Mouse (Mus musculus) 3134 (cell line): ENCODE results near the gene Bnipl.

Source experiments
- DNase-seq: peaks from one replicate; pipeline ENCODE4 v3.0.0-alpha.2; 2011; ENCODE audit warnings: low spot score; ENCODE audit not compliant: insufficient read length; ENCODE audit errors: extremely low read depth

Bnipl gene

GRCm38 (mm10) chr3:95281216-95282126 is 30.5 kb upstream of the Bnipl start, which contains the start of the genes Mindy1 and Prune1:
Gene Mindy1 (plus strand): TSS chr3:95281345.
Gene Prune1 (minus strand): TSS chr3:95282076.
- peak; percentile 97 for DNase-seq

- DNase-seq: no peak
These were observed 29.8 kb upstream of the Bnipl start for GRCm38 (mm10) chr3:95280747-95281146.

GRCm38 (mm10) chr3:95277149-95277551 is 26.2 kb upstream of the Bnipl start:
- DNase-seq: no peak

- DNase-seq: no peak
These were observed 25.5 kb upstream of the Bnipl start for GRCm38 (mm10) chr3:95276428-95276934.

GRCm38 (mm10) chr3:95275161-95275560 is 24.2 kb upstream of the Bnipl start:
- no peak for DNase-seq

- no peak for DNase-seq
These were observed 23.5 kb upstream of the Bnipl start for GRCm38 (mm10) chr3:95274453-95274852.

- no peak for DNase-seq
These were observed 22.5 kb upstream of the Bnipl start for GRCm38 (mm10) chr3:95273471-95273870.

- no peak for DNase-seq
These were observed 19.9 kb upstream of the Bnipl start for GRCm38 (mm10) chr3:95270766-95271364.

GRCm38 (mm10) chr3:95269789-95270188 is 18.8 kb upstream of the Bnipl start:
- DNase-seq: no peak

- peak; percentile 43 for DNase-seq
These were observed 16.9 kb upstream of the Bnipl start for GRCm38 (mm10) chr3:95267855-95268254.

- no peak for DNase-seq
These were observed 15.1 kb upstream of the Bnipl start for GRCm38 (mm10) chr3:95266052-95266451.

- DNase-seq: no peak
These were observed 13.7 kb upstream of the Bnipl start for GRCm38 (mm10) chr3:95264724-95265123.

GRCm38 (mm10) chr3:95263089-95263739 is 12.2 kb upstream of the Bnipl start:
- no peak for DNase-seq

- no peak for DNase-seq
These were observed 11.0 kb upstream of the Bnipl start for GRCm38 (mm10) chr3:95261975-95262374.

- no peak for DNase-seq
These were observed 5.9 kb upstream of the Bnipl start for GRCm38 (mm10) chr3:95256931-95257330.

GRCm38 (mm10) chr3:95250361-95250760 is 632 bp downstream of the Bnipl start:
- DNase-seq: no peak

- DNase-seq: no peak
These were observed 3.2 kb downstream of the Bnipl start for GRCm38 (mm10) chr3:95247660-95248336.

GRCm38 (mm10) chr3:95246465-95247231 is 4.3 kb downstream of the Bnipl start:
- DNase-seq: peak; percentile 62

- DNase-seq: no peak
These were observed 7.9 kb downstream of the Bnipl start for GRCm38 (mm10) chr3:95243086-95243485.

- no peak for DNase-seq
These were observed 9.5 kb downstream of the Bnipl start, which contains the start of gene Gm128 for GRCm38 (mm10) chr3:95241498-95241897. Gene Gm128 (minus strand): TSS chr3:95241598.
